Mouse (Mus musculus) left cerebral cortex, postnatal 14 days (tissue): ENCODE measurements at regions not wholly inside any gene's neighbourhood (a gene's known extent, or its start where the extent isn't known, plus 50 kb on each side); places are given as distances from the start of the nearest gene placed in this dataset.
A peak's percentile ranks its signal among the peaks of the same experiment; 100 is the strongest.
"Not testable (repeated sequence)": the region's sequence is repeated elsewhere in the genome, so short reads cannot be mapped to it uniquely, and the experiment has no call there.

Source experiments
- DNase-seq, 2 experiments: peaks; one replicate each; pipeline ENCODE4 v3.0.0; 2021 to 2022; ENCODE audit warnings: low spot score in 2 of 2, mixed read lengths in 1 of 2
- intact Hi-C: fragments of 180-260 bp; cut with DNase I; formaldehyde crosslinking; loops from one replicate; pipeline ENCODE4 v1.15.1; 2025
- microRNA-seq, 2 experiments: library from miRNA; unstranded; fragments of <30 nt; microRNA quantifications; one replicate each; pipeline ENCODE4 v1.2.0; 2022

- DNase-seq, intact Hi-C loops: not testable (repeated sequence)
Observed at GRCm38 (mm10) chr19:9338971-9339370, 203.5 kb upstream of the Asrgl1 start.

GRCm38 (mm10) chr19:9337447-9337846 lies 202.0 kb upstream of the Asrgl1 start:
- DNase-seq, intact Hi-C loops: not testable (repeated sequence)

- DNase-seq, intact Hi-C loops: not testable (repeated sequence)
Observed at GRCm38 (mm10) chr19:9317932-9318331, 182.5 kb upstream of the Asrgl1 start.

- DNase-seq, intact Hi-C loops: not testable (repeated sequence)
Observed at GRCm38 (mm10) chr19:9316162-9316561, 180.7 kb upstream of the Asrgl1 start.

GRCm38 (mm10) chr19:9283176-9283575 lies 147.7 kb upstream of the Asrgl1 start:
- intact Hi-C loops: not testable (repeated sequence)

GRCm38 (mm10) chr19:9234676-9235075 lies 99.2 kb upstream of the Asrgl1 start:
- DNase-seq, intact Hi-C loops: not testable (repeated sequence)

More at GRCm38 (mm10) chr19:9283176-9283575, 147.7 kb upstream of the Asrgl1 start:
- peak; percentile 3 to 10 for DNase-seq

Small RNAs in the stretch of these regions (microRNA-seq; reads per million reads assigned to microRNA genes)
- 0 reads per million in 2 experiments for gene Gm24543
